Mouse (Mus musculus) kidney, embryonic 14.5 days (tissue): Measurements from ENCODE around the gene Myo18a. TPM values are rescaled to one million over a fixed set of nuclear protein-coding genes. Genes with fewer than 3 reads are reported as not detected.

Experiments used
- ATAC-seq: fragments of 200-750 bp; cut with Nextera tagmentation; 2 replicates; pipeline ENCODE4 v1.8.0; 2017; ENCODE audit warnings: moderate number of reproducible peaks, mild to moderate bottlenecking, moderate TSS enrichment, moderate library complexity; ENCODE audit not compliant: low FRiP score, low TSS enrichment
- H3K27ac ChIP-seq: fragments of 300-500 bp; sonication (generic); 2 replicates; pipeline ENCODE4 v1.5.1; 2014; ENCODE audit warnings: low read depth, mild to moderate bottlenecking, low read length, moderate library complexity, mixed read lengths
- H3K27me3 ChIP-seq: fragments of 300-500 bp; sonication (generic); 2 replicates; pipeline ENCODE4 v1.6.1; 2014; ENCODE audit warnings: mild to moderate bottlenecking, low read length; ENCODE audit not compliant: control insufficient read depth, insufficient read depth
- H3K36me3 ChIP-seq: fragments of 300-500 bp; sonication (generic); 2 replicates; pipeline ENCODE4 v1.6.1; 2014; ENCODE audit warnings: low read length, mixed read lengths; ENCODE audit not compliant: control insufficient read depth, insufficient read depth
- H3K4me1 ChIP-seq: fragments of 300-500 bp; sonication (generic); 2 replicates; pipeline ENCODE4 v1.6.1; 2014; ENCODE audit warnings: low read length, mixed read lengths; ENCODE audit not compliant: control insufficient read depth, insufficient read depth
- H3K4me2 ChIP-seq: fragments of 300-500 bp; sonication (generic); replicated peaks from 2 replicates; pipeline ENCODE4 v1.6.1; 2014; ENCODE audit warnings: low read depth, mild to moderate bottlenecking, low read length
- H3K4me3 ChIP-seq: fragments of 300-500 bp; sonication (generic); 2 replicates; pipeline ENCODE4 v1.5.1; 2014; ENCODE audit warnings: mild to moderate bottlenecking, low read length
- H3K9ac ChIP-seq: fragments of 300-500 bp; sonication (generic); 2 replicates; pipeline ENCODE4 v1.6.1; 2014; ENCODE audit warnings: low read depth, mild to moderate bottlenecking, low read length, moderate library complexity
- H3K9me3 ChIP-seq: fragments of 300-500 bp; sonication (generic); 2 replicates; pipeline ENCODE4 v1.6.1; 2016; ENCODE audit warnings: low read length; ENCODE audit not compliant: control insufficient read depth
- WGBS: fragments of 180-500 bp; shearing (Covaris S2); extraction: QIAGEN DNeasy Blood & Tissue Kit; methylation state at CpG from one replicate; pipeline ENCODE4 v1.1.7; 2014; 5-methylcytosine and 5-hydroxymethylcytosine counted together
- polyA plus RNA-seq: library from polyadenylated mRNA; unstranded; fragments of >200 nt; fragmentation: Nextera tagmentation; extraction: Ambion mirVana; gene quantifications from 2 replicates; pipeline ENCODE4 v1.2.1, GENCODE M21; 2014

Myo18a gene
- polyA plus RNA-seq, 1 experiment from 2014 or later, result 21.1 TPM

DNA sequence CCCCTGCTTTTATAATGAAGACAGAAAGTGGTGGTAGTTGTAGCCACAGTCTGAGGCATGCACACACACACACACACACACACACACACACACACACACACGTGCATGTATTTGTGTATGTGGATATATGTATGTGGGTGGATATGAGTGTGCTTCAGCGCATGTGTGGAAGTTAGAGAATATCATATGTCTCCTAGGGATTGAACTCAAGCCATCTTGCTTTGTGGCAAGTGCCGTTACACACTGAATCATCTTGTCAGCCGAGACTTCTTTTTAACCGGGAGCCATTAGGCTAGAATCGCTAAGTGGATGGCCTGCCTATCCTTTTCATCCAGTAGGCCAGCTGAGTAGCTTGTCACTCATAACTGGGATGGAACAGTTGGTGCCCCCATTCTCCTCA is 94.0 kb downstream of the Myo18a start:
- H3K4me3 ChIP-seq, result no peak overlapping the region
- WGBS, result 81% methylated on average over 6 of the region's 6 CpGs
- no peaks in the 10 kb centered on the region for H3K9me3 ChIP-seq
- 0 out of 2 replicates have a peak, but pooled peaks cover 6% of the 10 kb centered on the region for H3K4me1 ChIP-seq
- no peak overlapping the region for H3K27ac ChIP-seq
- H3K36me3 ChIP-seq, result peaks cover 27% of the 10 kb centered on the region; the same call in 1 of the 2 replicates
- no peak for ATAC-seq
- H3K4me2 ChIP-seq, result no peak overlapping the region
- H3K27me3 ChIP-seq, result no peaks in the 10 kb centered on the region; the same call in 1 of the 2 replicates
- no peak overlapping the region for H3K9ac ChIP-seq

DNA sequence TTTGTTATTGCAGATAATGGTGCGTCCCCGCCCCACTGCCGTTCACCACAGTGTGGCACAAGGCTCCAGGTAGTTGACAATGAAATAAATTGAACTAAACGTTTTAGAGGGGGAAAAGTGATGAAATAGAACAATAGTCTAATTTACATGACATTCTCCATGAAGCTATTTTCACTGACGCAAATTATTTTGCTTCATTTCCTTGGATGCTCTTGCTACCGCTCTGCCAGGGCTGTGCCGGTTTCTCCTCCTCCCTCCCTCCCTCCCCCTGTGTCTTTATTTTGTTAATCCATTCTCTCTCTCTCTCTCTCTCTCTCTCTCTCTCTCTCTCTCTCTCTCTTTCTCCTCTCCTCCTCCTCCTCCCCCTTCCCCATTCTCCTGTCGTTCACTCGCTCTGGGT is 95.5 kb downstream of the Myo18a start:
- Histone ChIP-seq H3K27ac (no peak overlapping the region), H3K4me3 (no peak overlapping the region), H3K4me2 (no peak overlapping the region), H3K36me3 (peaks cover 23% of the 10 kb centered on the region; the same call in 1 of the 2 replicates), H3K4me1 (0 out of 2 replicates have a peak, but pooled peaks cover 6% of the 10 kb centered on the region), H3K9me3 (no peaks in the 10 kb centered on the region), H3K9ac (no peak overlapping the region), H3K27me3 (no peaks in the 10 kb centered on the region; the same call in 1 of the 2 replicates)
- 48% methylated on average over 9 of the region's 9 CpGs for WGBS
- ATAC-seq, result no peak

DNA sequence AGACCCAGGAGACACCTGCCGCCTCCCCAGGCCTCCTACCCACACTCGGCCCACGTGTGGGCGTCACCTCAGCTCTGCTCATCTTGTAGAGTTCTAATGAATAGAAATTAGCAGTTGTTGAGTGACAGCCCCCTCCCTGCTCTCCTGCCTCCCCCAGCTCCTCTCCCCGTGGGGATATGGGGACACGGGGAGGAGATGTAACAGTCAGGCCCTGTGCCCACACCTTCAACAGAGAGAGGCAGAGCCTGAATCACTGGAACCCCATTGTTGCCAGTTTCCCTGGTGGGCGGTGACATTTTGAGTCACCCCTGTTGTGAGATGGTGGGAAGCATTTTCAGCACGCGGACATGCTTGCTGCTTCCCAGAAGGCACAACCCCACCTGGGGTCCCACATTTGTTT is 97.9 kb downstream of the Myo18a start:
- Histone ChIP-seq H3K9ac (no peak overlapping the region), H3K4me3 (no peak overlapping the region), H3K36me3 (peaks cover 16% of the 10 kb centered on the region; the same call in 1 of the 2 replicates), H3K9me3 (no peaks in the 10 kb centered on the region), H3K4me1 (no peaks in the 10 kb centered on the region), H3K27ac (no peak overlapping the region), H3K4me2 (no peak overlapping the region), H3K27me3 (no peaks in the 10 kb centered on the region; the same call in 1 of the 2 replicates)
- no peak for ATAC-seq
- WGBS, result 73% methylated on average over 9 of the region's 9 CpGs

DNA sequence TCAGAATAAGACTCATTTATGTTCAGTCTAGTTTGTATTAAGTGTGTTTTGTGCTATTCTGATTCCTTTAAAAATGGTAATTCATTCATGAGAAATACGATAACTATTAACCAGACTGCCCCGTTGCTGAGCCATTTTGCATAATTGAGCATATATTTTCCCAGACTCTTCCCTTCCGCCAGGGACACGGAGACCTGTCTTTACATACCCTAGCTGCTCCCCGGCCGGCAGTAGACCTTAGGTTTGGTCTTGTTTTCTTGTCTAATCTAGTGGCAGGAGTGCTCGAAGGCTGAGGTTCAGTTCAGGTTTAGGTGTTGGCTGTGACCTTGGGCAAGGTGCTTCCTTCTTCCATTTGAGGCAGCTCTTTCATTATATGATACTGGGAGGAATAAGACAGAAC is 99.8 kb downstream of the Myo18a start:
- Histone ChIP-seq H3K27me3 (no peaks in the 10 kb centered on the region; the same call in 1 of the 2 replicates), H3K4me3 (no peak overlapping the region), H3K27ac (no peak overlapping the region), H3K36me3 (peaks cover 13% of the 10 kb centered on the region; the same call in 1 of the 2 replicates), H3K4me1 (peaks cover 11% of the 10 kb centered on the region), H3K4me2 (no peak overlapping the region), H3K9ac (no peak overlapping the region), H3K9me3 (no peaks in the 10 kb centered on the region)
- no peak for ATAC-seq
- 70% methylated on average over 7 of the region's 7 CpGs for WGBS

DNA sequence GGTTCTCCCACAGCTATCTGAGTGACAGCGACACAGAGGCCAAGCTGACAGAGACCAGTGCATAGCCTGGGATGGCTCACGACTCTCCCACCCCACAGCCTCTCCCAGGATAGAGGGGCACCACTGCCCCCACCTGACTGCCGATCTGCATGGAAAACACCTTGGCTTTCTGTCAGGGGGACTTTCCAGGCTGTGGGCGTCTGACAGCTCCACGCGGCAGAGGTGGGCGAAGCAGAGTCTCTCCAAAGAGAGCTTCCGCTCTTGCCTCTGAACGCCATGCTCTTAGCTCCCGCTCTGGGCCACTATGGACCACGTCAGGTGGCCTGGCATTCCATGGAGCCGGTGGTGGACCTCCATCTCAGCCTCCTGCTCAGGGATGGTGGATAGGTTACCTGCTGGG is 101.7 kb downstream of the Myo18a start:
- Histone ChIP-seq H3K4me1 (peaks cover 11% of the 10 kb centered on the region), H3K4me3 (no peak overlapping the region), H3K36me3 (peaks cover 5% of the 10 kb centered on the region; the same call in 1 of the 2 replicates), H3K27ac (no peak overlapping the region), H3K4me2 (no peak overlapping the region), H3K9me3 (no peaks in the 10 kb centered on the region), H3K9ac (no peak overlapping the region), H3K27me3 (peaks cover 5% of the 10 kb centered on the region; the same call in 1 of the 2 replicates)
- WGBS, result 63% methylated on average over 12 of the region's 12 CpGs
- ATAC-seq, result no peak

DNA sequence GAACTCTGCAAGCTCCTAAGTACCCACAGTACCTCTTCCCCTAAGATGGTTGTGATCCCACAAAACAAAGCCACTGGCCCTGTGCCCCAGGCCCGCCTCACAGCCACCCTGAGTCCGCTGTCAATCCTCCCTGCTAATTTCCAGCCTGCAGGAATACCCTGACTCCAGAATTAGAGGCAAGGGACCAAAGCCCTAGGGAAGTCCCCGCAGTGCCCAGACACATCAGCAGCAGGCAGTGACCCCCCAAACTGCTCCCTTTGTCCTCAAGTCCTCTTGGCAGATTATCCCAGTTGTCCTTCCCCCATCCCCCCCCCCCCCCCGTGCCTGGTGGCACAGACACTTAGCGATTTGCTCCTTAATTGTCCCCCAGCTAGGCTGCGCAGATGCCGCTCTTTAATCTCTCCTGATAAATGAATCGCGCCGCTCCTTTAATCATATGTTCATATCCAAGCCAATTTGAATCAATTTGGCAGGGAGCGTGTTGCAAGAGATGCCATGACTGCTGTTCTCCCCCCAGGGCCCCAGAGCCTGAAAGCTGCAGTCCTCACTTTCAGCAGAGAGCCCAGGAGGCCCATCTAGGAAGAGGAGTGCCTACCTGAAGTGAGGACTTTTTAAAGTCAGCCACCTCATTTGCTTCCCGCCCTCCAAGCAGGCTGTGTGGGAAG is 104.5 kb downstream of the Myo18a start:
- Histone ChIP-seq H3K27ac (no peak overlapping the region), H3K4me3 (no peak overlapping the region), H3K4me1 (peaks cover 11% of the 10 kb centered on the region), H3K4me2 (no peak overlapping the region), H3K9ac (no peak overlapping the region), H3K36me3 (no peaks in the 10 kb centered on the region), H3K27me3 (peaks cover 5% of the 10 kb centered on the region; the same call in 1 of the 2 replicates), H3K9me3 (no peaks in the 10 kb centered on the region)
- 27% methylated on average over 11 of the region's 12 CpGs for WGBS
- no peak for ATAC-seq

DNA sequence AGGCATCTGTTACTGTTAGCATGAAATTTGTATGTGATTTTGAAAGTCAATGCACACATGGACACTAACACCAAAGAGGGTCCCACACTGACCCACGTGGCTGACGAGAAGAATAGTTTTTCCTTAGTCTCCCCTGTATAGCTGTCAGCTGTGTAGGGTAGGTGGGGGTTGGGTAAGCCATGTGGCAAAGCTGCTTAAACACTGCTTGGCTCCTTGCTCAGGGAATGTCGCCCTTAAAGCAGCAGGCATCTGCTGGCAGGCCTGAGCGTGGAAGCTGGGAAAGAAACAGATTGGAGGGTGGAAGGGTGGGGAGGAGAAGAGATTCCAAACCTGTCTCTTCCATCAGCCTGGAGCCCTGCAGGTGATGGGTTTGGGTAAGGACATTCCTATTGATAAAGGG is 108.4 kb downstream of the Myo18a start:
- ATAC-seq, result no peak
- Histone ChIP-seq H3K27ac (no peak overlapping the region), H3K27me3 (peaks cover 8% of the 10 kb centered on the region; the same call in 1 of the 2 replicates), H3K36me3 (no peaks in the 10 kb centered on the region), H3K4me2 (no peak overlapping the region), H3K4me3 (no peak overlapping the region), H3K4me1 (peaks cover 11% of the 10 kb centered on the region), H3K9ac (no peak overlapping the region), H3K9me3 (no peaks in the 10 kb centered on the region)
- 56% methylated on average over 4 of the region's 4 CpGs for WGBS

DNA sequence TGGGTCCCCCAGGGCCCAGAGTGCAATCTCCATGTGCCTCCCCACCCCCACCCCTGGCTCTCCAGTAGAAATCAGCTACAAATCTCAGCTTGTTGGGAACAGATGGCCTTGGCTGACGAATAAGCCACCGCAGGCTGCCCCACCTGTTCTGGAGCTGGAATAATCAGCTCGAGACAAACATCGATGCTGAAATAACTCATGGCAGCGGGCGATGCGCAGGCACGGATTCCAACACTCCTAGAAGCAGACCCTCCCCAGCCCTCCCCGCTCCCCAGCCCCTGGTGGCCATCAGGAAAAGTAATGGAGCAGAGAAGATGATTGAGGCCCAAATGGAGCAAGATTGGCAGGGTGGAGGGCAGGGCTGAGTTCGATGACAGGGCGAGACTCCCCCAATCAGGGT is 109.2 kb downstream of the Myo18a start:
- Histone ChIP-seq H3K4me2 (no peak overlapping the region), H3K4me3 (no peak overlapping the region), H3K36me3 (no peaks in the 10 kb centered on the region)

DNA sequence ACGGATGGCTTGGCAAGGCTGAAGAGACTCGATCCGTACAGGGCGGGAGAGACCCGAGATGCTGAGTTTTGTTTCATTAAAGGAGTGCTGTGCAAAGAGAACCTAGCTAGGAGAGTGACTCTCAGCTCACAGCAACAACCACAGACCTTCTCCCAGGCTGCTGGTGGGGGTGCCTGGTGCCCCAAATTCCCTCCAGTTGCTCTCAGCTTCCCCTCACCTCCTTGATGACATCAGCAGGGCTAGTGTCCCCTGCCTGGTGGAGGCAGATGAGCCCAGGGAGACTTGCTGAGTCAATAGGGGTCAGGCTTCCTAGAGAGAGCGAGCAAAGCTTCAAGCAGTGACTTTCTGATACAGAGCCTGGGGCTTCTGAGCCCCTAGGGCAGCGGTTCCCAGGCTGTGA is 109.6 kb downstream of the Myo18a start:
- Histone ChIP-seq H3K9ac (no peak overlapping the region; the same call in 1 of the 2 replicates), H3K27me3 (peaks cover 8% of the 10 kb centered on the region; the same call in 1 of the 2 replicates), H3K4me1 (peaks cover 2% of the 10 kb centered on the region), H3K4me2 (no peak overlapping the region), H3K27ac (no peak overlapping the region), H3K36me3 (no peaks in the 10 kb centered on the region), H3K4me3 (no peak overlapping the region), H3K9me3 (no peaks in the 10 kb centered on the region)
- no peak for ATAC-seq
- 3% methylated on average over 7 of the region's 7 CpGs for WGBS

More for the DNA sequence above, 109.2 kb downstream of the Myo18a start:
- Histone ChIP-seq H3K27me3 (peaks cover 8% of the 10 kb centered on the region; the same call in 1 of the 2 replicates), H3K9ac (no peak overlapping the region; the same call in 1 of the 2 replicates), H3K4me1 (peaks cover 7% of the 10 kb centered on the region), H3K27ac (no peak overlapping the region), H3K9me3 (no peaks in the 10 kb centered on the region)
- ATAC-seq, result no peak
- 1% methylated on average over 11 of the region's 11 CpGs for WGBS
